Mouse (Mus musculus) G1E (cell line): Measurements from ENCODE around the gene Nrg3.

Experiments used
- CTCF ChIP-seq: IDR thresholded peaks from 2 replicates; pipeline ENCODE4 v1.5.1; 2012; ENCODE audit warnings: low read depth, low read length, inconsistent platforms, mixed read lengths
- GATA1 ChIP-seq: IDR thresholded peaks from 2 replicates; pipeline ENCODE4 v1.6.1; 2012; ENCODE audit warnings: borderline replicate concordance, low read length, inconsistent platforms, mixed read lengths
- GATA2 ChIP-seq: IDR thresholded peaks from 2 replicates; pipeline ENCODE4 v1.6.1; 2012; ENCODE audit warnings: low read depth, low read length, inconsistent platforms, borderline replicate concordance
- POLR2AphosphoS5 ChIP-seq: IDR thresholded peaks from 2 replicates; pipeline ENCODE4 v1.6.1; 2012; ENCODE audit warnings: low read depth, low read length, inconsistent platforms; ENCODE audit not compliant: insufficient replicate concordance
- TAL1 ChIP-seq: conservative IDR thresholded peaks from 2 replicates; pipeline ENCODE4 v1.6.1; 2012; ENCODE audit warnings: low read depth, low read length, inconsistent platforms, mixed read lengths

DNA sequence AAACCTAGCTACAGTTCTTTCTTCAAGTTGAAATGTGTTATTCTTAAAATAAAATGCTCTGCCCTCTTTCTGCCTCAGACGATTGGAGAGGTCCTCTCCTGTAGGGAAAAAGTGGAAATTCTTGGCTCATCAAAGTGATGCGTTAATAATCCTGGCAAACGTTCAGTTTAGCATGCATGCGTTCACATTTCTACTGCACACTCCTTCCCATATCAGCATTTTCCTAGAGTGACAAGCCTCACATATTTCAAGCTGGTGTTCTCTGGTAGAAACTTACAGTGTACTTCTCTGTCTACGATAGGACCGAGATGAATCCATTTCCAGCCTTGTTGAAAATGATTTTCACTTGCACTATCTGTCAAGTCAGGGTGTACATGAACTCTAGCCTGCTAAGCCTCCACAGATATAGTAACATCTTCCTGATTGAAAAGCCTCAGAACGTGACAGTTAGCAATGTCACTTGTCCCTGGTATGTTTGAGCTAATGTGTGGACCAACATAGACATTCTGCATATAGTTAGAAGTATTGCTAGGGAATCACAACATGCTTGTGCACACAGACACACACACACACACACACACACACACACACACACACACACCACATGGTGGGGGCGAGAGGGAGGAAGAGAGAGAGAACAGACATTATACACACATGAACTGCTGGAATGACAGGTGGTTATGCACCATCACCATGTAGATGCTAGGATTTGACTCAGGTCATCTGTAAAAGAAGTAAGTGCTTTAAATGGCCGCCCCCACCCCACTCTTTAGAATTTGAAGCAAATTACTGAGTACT is 770.1 kb downstream of the Nrg3 start:
- TF ChIP-seq CTCF (no peak), GATA1 (no peak), POLR2AphosphoS5 (no peak), GATA2 (no peak), TAL1 (no peak)
